Mouse (Mus musculus) gonadal fat pad, adult 2 months (tissue): Measurements from ENCODE around the gene B3gntl1. TPM values are rescaled to one million over a fixed set of nuclear protein-coding genes. Genes with fewer than 3 reads are reported as not detected.

Experiments used
- DNase-seq: peaks from one replicate; pipeline ENCODE4 v3.0.0-alpha.2; 2012; ENCODE audit warnings: low read depth
- polyA plus RNA-seq: library from polyadenylated mRNA; depleted of rRNA; stranded (reverse); fragments of >200 nt; gene quantifications from 2 replicates; pipeline ENCODE4 v1.2.3, GENCODE M21; 2012; rRNA removed

B3gntl1 gene
- 11.3 and 14.7 TPM in 2 replicates for polyA plus RNA-seq

DNA sequence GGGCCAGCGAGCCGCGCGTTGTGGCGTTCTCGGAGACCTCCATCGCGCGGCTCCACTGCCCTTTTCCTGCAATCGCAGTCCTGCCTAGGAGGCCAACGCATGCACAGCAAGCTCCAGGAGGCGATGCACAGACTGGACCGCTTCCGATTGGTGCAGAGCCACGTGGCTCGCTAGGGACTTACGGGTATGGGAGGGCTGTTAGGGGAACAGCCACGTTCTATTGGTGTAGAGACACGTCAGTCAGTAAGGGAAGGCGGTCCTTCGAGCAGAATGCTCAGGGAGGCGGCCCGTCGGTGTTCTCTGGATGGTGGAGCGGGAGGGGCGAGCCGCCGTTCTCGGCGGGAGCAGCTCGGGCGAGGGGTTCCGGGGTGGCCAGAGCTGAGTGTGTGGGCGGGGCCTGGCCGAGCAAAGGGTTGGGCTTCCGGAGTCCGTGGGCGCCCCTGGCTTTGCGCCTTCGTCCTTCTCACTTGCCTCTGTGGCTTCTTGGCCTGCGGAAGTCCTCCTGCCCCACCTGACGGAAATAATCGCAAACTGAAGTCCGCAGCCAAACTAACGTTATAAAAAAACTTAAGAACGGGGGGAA, at the start of gene B3gntl1:
Gene B3gntl1, minus strand, starts transcription at position 164 of the 583 bp plus-strand sequence.
- DNase-seq = no peak

DNA sequence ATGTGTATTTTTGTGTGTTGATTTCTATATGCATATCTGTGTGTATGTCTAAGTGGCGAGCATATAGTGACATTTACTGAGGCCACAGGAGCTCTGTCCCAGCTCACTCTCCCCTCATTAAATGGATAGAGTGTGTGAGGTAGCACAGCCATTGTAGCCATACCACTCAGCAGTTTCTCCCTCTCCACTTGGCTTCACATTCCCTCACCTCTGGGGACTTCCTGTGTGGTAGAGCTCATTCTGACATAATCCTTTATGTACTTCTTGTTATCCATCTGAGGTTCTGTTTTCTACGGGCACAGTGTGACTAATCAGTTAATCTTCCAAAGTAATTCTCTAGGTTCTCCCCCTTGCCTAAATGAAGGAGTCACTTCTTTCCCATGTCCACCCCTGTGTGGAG, 49.5 kb upstream of the B3gntl1 start:
- no peak for DNase-seq

DNA sequence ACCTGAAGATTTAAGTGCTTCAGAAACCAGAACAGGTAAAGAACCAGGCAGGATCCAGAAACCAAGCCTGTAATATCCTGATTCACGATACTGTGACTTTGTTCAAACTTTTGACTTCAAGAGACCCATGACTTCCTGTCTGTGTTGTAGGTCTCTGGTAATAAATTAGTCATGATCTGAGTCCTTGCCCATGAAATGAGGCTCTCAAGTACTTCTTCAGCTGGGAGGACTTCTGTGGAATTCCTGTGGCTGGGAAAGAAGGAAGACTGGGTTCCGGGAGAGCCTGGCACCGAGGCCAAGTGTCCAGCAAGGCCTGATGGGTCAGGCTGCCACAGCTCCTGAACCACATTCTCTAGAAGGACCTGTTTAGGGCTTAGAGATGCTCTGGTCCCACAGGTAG, 47.8 kb upstream of the B3gntl1 start:
- no peak for DNase-seq

DNA sequence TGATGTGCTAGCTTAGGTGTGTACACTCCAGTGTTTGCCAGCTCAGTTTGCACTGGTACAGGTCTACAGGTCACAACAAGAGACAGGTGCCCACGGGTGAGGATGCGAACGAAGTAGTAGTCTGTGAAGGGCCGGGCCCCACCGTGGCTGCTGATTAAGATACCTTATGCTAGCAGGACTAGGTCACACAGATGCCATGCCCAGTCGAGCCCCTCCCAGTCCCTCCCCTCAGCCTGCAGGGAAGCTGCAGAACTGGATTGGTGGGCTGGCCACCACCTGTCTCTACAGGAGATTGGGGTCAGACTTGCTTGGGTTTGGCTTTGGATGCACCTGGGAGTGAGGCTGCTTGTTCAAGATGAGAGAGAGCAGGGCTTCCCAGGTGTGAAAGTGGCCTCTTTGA, 44.8 kb upstream of the B3gntl1 start:
- no peak for DNase-seq

DNA sequence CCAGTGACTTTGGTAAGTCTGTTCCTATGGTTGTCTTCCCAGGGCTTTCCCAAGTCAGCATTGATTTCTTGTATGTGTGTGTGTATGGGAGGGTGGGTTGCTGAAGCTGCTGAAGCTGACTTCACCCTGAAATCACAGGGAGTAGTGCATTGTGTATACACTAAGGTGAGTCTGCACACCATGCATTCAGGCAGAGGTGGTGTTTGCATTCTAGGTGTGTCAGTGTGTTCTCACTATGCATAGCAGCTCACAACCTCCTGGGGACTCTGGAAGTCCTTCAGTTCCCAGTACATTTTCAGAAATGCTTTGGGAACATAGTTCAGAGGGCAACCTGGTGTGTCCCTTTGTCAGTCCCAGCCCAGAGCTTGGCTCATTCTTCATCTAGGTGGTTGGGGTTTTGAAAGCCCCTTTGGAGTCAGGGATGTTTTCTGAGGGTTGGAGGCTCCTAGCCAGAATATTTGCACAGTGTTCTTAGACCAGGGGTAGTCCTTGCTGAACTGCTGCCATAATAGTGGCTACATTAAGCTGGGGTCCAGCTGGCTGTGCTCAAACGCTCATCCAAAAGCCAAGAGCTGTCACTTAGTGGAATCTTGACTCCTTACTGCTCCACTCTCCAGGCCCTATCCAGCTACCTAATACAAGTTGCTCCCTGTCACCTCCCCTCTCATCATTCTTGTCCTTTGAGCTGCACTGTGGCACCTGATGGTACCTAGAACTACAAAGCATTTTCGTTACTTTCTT, 42.0 kb upstream of the B3gntl1 start:
- no peak for DNase-seq

DNA sequence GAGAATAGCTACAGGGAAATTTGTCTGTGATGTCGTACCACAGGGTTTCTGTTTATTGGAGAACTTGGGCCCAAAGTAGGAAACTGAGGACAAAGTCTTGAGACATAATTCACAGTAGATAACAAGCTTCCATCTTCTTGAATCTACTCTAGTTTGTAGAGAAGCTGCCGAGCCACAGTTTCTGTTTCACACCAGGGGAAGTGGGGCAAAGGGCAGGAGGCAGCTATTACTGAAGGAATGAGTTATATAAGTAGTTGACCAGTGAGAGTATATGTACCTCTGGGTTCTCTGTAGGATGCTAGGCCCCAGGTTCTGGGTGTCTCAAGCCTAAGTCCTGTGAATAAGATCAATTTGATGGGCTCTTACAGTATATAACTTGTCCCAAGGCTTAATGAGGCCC, 40.6 kb upstream of the B3gntl1 start:
- no peak for DNase-seq

DNA sequence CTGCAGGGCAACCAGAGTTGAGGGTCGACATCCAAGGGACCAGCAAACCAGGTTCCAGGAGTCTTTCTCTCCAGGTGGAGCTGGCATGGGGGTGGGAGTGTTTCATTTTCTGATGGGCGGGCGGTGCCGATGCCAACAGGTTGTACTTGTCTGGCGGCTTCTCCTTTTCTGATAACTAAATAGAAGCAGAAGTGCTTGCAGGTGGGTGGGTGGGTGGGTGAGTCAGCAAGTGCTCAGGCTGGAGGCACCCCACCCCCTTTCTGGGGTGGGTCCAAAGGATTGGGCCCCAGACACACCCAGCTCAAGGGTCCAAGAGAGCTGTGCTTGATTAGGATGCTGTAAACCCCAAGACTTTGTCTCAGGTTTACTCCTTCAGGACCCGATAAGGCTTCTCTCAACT, 40.0 kb upstream of the B3gntl1 start:
- DNase-seq = no peak

DNA sequence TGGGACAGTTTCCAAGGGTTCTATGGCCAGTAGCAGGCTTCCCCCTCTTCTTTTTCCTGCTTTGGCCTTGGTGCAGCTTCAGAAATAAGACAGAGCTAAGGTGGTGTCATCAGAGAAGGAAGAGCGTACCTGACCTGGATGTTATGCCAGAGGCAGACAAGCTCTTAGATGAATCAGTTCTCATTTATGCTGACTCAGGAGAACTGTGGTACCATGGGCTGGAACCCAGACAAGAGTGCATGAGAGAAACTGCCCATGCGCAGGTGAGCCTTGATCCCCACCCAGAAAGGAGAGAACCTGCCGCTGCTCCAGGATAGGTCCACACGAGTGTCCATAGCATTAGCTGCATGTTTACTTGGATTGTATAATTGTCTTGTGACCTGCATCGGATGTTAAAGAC, 37.3 kb upstream of the B3gntl1 start:
- no peak for DNase-seq

DNA sequence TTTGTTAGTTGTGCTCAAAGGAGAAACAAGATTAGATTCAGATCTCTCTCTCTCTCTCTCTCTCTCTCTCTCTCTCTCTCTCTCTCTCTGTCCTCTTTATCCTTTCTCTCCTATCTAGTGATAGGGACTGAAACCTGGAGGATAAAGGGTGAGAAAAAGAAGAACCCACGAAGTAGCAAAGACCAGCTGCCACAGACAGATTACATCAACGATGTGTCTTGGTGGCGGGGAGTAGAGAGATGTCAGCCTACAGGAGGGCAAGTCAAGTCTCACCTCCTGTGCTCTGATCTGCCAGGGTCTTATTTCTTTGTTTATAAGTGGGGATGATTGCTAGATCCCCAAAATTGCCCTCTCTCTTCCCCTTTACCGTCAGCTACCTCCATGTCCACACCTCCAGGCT, 36.3 kb upstream of the B3gntl1 start:
- DNase-seq = no peak

DNA sequence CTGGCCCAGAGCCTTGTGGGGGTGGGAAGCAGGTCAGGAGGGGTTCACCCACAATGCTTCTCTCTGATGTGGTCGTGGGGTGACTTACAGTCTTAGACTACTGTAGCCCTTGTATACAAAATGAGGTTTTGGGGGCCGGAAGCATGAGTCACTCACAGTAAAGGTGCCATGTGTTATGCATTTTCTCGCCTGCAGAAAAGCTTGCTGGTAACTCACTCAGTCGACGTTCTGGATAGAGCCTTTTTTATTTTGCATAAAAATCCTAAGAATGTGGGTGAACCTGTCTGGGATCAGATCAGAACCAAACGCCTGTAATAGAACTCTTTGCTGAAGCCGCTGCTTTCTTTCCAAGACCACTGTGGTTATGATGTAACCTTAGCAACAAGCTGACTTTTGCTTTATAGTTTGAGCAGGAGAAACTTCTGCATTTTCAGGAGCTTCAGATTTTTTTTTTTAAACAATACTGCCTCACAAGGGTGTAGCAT, 33.6 kb upstream of the B3gntl1 start:
- DNase-seq = no peak

DNA sequence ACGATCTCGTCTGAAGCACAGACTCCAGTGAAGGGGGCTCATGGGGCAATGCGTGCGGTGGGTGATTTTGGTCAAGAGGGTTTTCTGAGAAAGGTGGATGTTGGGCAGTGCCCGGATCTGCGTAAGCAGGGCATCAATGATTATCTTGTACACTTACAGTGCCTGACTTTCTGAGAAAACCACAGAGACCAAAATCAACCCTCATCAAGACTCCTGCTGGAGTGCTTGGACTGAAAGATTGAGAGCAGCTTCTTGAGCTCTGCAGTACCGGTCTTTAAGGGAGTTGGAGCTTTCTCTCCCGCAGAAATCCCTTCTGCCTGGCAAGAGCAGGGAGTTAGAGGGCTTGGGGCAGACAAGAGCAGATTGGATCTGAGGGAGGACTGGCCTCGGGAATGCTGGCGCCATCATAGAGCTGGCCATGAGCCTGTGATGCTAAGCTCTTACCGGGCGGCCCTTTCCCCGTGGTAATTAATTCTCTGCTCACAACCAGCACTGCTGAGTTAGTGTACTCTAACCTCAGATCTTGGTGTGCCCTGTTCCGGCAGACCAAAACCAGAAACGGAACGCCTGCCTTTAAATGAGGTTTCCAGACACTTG, 30.8 kb upstream of the B3gntl1 start:
- no peak for DNase-seq

DNA sequence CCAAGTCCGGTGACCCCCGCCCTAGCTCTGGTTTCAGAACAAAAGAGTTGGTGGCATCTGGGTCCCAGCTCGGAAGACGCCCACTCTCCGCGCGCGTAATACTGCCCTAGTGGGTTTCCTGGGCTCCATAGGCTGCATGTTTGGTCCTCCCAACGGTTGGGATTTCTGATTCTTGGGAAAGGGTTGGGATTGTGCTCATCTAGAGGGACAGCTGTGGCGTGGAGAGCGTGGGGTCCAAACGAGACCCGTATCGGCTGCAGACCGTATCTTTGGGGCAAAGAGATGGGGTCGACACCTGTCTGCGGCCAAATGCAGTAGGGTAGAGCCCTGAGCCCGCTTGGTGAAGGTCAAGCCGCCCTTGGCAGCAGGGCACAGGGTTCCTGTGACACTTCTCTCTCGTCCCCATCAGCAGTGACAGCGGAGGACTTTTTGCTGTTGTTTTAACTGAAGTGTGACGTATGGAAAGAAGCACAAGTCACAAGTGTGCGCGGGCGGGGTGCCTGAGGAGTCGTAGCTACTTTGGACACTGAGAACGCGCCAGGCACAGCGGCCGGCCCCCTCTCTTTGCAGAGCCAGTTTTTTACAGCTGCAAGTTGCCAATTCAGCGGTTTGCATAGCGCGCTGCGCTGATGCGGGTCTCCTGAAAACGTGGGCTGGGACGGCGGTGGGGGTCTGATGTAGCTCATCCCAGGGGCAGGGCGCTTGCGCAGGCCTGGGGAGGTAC, 30.1 kb upstream of the B3gntl1 start:
- no peak for DNase-seq

DNA sequence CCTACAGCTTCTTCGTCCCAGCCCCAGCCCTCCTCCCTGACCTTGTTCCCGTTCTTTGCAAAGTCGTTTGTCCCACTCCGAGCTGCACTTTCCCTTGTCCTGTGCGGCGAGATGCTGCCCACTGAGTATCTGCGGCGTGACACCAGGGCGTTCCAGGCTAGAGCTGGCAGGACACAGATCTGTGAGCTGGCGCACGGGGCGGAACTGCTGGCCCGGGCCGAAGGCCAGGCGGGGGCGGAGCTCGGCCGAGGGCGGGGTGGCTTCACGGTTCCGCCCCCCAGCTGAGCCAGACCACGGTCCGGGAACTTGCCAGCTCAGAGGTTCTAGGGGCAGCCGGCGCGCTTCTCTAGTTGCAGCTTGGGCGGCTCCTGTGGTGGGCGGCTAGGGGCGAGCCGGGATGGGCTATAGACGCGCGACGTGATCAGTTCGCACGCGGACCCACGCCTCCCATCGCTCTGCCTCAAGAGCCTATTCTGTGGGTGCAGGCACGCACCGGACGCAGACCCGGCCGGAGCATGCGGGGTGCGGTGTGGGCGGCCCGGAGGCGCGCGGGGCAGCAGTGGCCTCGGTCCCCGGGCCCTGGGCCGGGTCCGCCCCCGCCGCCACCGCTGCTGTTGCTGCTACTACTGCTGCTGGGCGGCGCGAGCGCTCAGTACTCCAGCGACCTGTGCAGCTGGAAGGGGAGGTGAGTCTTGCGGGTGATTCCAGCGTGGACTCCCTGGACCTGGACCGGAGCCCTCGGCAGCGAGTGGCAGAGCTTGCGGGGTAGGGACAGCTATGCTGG, 29.4 kb upstream of the B3gntl1 start:
- peak; percentile 33 for DNase-seq

DNA sequence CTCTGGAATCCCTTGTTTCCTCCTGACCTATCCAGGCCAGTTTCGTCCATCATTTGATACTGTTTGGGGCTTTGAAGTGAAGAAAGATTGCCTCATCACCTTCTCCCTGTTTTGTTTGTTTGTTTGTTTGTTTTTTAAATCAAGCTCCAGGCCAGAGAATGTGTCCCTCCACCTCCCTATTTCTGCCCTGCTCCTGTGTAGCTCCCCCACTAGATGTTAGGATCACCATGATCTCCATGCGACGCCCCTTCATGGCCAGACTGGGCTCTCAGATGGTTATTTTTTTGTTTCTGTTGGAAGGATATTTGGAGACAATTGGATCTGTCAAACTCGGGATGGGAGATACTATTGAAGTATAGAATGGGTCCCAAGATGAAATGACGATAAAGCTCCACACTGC, 28.3 kb upstream of the B3gntl1 start, which contains the start of gene Metrnl:
Gene Metrnl, plus strand, starts transcription at position 301 of the 400 bp plus-strand sequence.
- DNase-seq = no peak

DNA sequence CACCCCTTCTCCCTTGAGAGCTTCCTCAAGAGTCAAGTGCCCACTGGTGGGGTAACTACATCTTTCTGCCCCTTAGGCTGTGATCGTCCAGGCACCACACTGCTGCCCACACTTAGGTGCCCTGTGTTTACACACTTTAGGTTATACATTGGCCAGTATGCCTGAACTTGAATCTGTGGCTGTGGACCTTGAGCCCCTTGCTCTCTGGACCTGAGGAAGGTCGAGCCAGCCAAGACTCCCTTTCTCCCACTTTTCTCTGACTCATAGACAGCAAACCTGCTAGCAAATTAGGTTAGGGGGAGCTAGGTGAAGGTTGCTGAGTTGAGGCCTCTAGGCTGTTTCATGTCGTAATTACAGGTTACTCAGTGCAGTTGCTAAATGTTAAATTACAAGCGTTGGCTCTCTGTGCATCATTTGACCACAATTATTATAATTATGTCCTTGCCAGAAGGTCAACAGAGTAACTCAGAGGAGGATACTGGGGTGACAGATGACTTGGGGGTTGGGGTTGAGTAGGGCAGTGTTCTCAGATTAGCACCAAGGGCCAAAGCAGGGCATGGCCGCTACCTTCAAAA, 25.5 kb upstream of the B3gntl1 start:
- peak; percentile 54 for DNase-seq

DNA sequence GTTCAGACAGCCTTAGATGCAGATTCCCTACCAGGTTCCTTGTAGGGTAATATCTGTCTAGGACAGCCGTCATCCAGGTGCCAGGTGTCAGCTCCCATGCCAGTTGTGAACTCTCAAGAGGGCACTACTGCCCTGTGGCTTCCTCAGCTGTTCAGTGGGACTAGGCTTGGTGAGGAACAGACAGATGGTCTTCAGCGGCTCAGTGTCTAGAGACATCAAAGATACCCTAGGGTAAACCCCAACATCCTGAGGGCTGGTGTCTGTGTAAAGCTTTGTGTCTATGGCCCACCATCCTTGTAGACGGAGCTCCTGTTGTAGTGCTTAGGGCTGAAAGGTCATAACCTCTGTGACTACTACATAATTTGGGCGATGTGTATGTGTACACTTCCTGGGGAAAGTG, 24.3 kb upstream of the B3gntl1 start:
- no peak for DNase-seq

DNA sequence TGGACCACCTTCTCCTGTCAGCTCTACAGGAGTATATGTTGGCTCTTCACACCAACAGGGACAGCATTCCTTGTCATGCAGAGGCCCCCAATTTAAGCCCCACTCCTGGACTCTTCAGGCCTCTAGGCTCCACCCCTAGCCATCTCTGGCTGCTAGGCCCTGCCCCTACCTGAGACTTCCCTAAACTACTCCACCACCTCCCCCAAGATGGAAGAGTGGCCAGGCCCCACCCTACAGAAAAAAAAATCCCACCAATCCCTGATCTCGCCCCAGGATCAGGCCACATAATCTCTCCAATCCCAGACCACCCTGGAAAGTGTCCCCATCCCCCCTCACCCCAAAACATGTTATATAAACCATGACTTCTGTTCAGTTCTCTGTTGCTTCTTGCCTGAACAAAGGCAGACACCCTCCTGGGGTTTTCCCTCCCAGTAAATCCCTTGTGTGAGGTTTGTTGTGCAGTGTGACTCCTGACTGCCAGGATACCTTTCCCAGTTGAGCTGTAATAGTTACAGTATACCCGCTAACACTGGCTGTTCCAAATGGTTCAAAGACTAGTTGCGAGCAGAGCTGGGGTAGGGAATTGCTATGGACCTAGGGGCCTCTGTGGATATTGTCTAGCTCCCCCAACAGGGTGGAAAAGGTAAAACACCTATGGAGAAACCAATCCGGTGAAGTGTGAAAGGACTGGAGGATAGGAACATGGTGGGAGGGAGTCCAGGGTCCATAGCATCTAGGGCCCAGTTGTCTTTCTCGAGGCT, 22.5 kb upstream of the B3gntl1 start:
- DNase-seq = no peak

DNA sequence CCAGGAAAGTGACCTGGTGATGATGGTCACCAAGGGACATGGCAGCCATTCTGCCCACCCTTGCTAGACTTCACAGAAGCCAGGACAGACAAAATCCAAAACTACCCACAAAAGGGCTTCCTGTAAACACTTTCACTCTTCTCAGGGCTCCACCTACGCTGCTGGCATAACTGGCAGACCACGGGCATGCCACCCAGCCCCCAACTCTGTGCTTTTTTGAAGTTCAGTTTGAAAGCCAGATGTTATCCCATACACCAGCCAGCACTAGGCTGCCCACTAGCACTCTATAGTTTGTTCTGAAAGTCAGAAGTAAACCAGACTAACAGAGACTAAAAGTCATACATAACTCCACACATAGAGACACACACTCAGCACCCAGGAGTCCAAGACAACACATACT, 15.1 kb upstream of the B3gntl1 start:
- no peak for DNase-seq

DNA sequence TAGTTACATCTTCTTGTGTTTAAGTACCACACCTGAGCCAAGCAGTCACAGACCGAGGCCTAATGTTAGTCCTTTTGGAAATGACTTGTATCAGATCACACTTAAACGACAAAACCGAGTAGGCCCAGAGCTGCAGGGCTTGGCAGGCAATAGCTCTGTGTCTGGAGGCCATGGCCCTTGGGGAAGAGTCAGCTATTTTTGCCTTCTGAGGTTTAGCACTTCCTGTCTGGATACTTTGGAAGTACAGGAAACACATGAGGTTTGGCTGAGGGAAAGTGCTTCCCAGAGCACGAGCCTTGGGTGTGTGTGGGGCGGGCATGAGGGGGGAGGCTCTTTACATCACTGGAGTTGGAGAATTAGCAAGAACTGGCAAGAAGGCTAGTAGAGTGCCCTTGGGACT, 13.7 kb upstream of the B3gntl1 start:
- no peak for DNase-seq

DNA sequence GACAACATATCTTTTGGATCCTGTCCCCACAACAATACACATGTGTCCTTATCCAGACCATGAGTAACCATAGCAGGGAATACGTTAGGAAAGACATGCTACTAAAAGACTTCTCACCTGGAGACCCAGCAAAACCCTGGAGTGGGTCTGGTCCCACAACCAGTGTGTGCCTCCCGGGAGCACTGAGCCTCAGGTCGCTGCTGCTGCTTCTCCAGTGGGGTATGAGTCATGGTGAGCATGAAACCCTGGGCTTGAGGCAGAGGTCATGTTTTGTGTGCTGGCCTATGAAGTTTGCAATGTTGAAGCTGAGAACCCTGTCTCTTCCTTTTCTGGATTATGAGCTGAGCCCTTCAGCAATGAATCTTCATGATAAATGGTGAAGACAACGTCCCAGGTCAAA, 13.1 kb upstream of the B3gntl1 start:
- DNase-seq = no peak
